Mouse (Mus musculus): ENCODE measurements around the gene Fmnl2. TPM values are rescaled to one million over a fixed set of nuclear protein-coding genes. Genes with fewer than 3 reads are reported as not detected.
A peak's percentile ranks its signal among the peaks of the same experiment; 100 is the strongest.

The Fmnl2 gene
- polyA plus RNA-seq, 1 experiment from 2014 or later, result 1.8 TPM

DNA sequence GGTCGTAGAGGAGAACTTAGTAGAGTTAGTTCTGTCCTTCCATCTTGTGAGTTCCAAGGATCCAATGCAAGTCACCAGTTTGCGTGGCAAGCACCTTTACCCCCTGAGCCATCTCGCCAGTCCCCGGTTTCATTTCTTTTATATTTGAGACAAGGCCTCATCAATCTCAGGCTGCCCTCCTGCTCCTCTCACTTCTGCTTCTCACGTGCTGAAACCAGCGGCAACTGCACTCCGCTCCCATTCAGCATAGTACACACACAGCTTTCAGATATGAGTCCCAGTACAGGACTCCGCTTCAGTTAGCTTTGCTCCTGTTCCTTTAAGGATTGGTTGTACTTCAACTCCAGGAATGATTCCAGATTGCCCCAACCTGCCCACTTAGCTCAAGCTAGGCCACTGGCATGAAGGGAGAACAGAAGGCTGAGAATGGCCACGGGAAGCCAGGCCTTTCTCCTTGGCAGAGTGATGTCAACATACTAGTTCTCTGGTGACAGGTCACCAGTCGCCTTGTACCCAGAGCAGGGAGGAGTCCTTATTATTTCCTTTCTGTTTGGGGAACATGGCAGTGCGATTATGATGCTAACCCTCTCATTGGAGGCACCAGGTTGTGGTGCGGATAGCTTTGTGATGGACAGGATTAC, 109.3 kb downstream of the Fmnl2 start:
- Histone ChIP-seq H3K27me3 (replicated peaks; ENCODE audit: control insufficient read depth, insufficient read depth, low read length) (no peaks in the 10 kb centered on the region), H3K9ac (ENCODE audit: low read depth, low read length) (no peak overlapping the region), H3K4me1 (ENCODE audit: control insufficient read depth, insufficient read depth, low read length) (peaks cover 6% of the 10 kb centered on the region; the same call in 1 of the 2 replicates), H3K36me3 (ENCODE audit: control insufficient read depth, insufficient read depth, low read length) (no peaks in the 10 kb centered on the region), H3K27ac (ENCODE audit: low read length) (no peak overlapping the region), H3K4me3 (ENCODE audit: low read length) (no peak overlapping the region), H3K4me2 (ENCODE audit: low read depth, low read length) (no peak overlapping the region), H3K9me3 (ENCODE audit: control insufficient read depth, low read length) (no peaks in the 10 kb centered on the region)
- no peak for ATAC-seq
- 85% methylated on average over 12 of the region's 12 CpGs for WGBS

GRCm38 (mm10) chr2:52967461-52967823, 109.8 kb downstream of the Fmnl2 start:
- H3K4me2 ChIP-seq (ENCODE audit: low read depth, low read length), result no peak overlapping the region
- H3K27ac ChIP-seq (ENCODE audit: low read length), result no peak overlapping the region
- no peaks in the 10 kb centered on the region for H3K9me3 ChIP-seq (ENCODE audit: control insufficient read depth, low read length)

DNA sequence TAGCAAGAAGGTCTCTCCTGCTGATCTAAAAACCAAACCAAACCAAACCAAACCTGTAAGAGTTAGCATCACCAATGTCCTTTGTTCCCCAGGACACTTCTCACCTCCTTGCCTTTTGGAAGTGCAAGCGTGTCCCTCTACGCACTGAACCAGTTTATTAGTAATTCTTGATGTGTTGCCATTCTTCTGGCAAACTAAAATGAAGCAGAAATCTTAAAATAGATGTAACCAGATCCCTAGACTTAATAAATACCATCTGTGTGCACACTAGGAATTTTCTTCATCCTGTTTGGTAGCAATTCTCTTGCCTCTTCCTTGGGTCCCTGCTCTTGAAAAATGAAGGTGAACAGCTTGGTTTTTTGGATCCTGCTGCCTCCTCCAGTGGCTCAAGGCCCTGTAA, 111.2 kb downstream of the Fmnl2 start:
- Histone ChIP-seq H3K27me3 (replicated peaks; ENCODE audit: control insufficient read depth, insufficient read depth, low read length) (no peaks in the 10 kb centered on the region), H3K9me3 (ENCODE audit: control insufficient read depth, low read length) (no peaks in the 10 kb centered on the region), H3K4me1 (ENCODE audit: control insufficient read depth, insufficient read depth, low read length) (0 out of 2 replicates have a peak, but pooled peaks cover 3% of the 10 kb centered on the region), H3K27ac (ENCODE audit: low read length) (no peak overlapping the region), H3K9ac (ENCODE audit: low read depth, low read length) (no peak overlapping the region), H3K4me2 (ENCODE audit: low read depth, low read length) (no peak overlapping the region), H3K36me3 (ENCODE audit: control insufficient read depth, insufficient read depth, low read length) (no peaks in the 10 kb centered on the region), H3K4me3 (ENCODE audit: low read length) (no peak overlapping the region)
- no peak for ATAC-seq
- 65% methylated on average over 2 of the region's 2 CpGs for WGBS

More at GRCm38 (mm10) chr2:52967461-52967823, 109.8 kb downstream of the Fmnl2 start:
- no peak overlapping the region for H3K9ac ChIP-seq (ENCODE audit: low read depth, low read length)
- 94% methylated on average over 5 of the region's 5 CpGs for WGBS
- H3K27me3 ChIP-seq (replicated peaks; ENCODE audit: control insufficient read depth, insufficient read depth, low read length), result no peaks in the 10 kb centered on the region
- no peak for ATAC-seq
- no peak overlapping the region for H3K4me3 ChIP-seq (ENCODE audit: low read length)
- peaks cover 6% of the 10 kb centered on the region; the same call in 1 of the 2 replicates for H3K4me1 ChIP-seq (ENCODE audit: control insufficient read depth, insufficient read depth, low read length)
- no peaks in the 10 kb centered on the region for H3K36me3 ChIP-seq (ENCODE audit: control insufficient read depth, insufficient read depth, low read length)

GRCm38 (mm10) chr2:52974056-52974455, 116.4 kb downstream of the Fmnl2 start:
- no peak overlapping the region for H3K27ac ChIP-seq (ENCODE audit: low read length)
- 87% methylated on average over 6 of the region's 6 CpGs for WGBS

GRCm38 (mm10) chr2:52974776-52975175, 117.1 kb downstream of the Fmnl2 start:
- no peaks in the 10 kb centered on the region for H3K36me3 ChIP-seq (ENCODE audit: control insufficient read depth, insufficient read depth, low read length)
- no peak for ATAC-seq
- no peak overlapping the region for H3K4me3 ChIP-seq (ENCODE audit: low read length)
- 63% methylated on average over 1 of the region's 1 CpGs for WGBS
- H3K9me3 ChIP-seq (ENCODE audit: control insufficient read depth, low read length), result no peaks in the 10 kb centered on the region
- H3K4me1 ChIP-seq (ENCODE audit: control insufficient read depth, insufficient read depth, low read length), result peaks cover 8% of the 10 kb centered on the region
- H3K27me3 ChIP-seq (replicated peaks; ENCODE audit: control insufficient read depth, insufficient read depth, low read length), result no peaks in the 10 kb centered on the region
- no peak overlapping the region for H3K27ac ChIP-seq (ENCODE audit: low read length)
- H3K9ac ChIP-seq (ENCODE audit: low read depth, low read length), result no peak overlapping the region
- H3K4me2 ChIP-seq (ENCODE audit: low read depth, low read length), result no peak overlapping the region

More at GRCm38 (mm10) chr2:52974056-52974455, 116.4 kb downstream of the Fmnl2 start:
- H3K9ac ChIP-seq (ENCODE audit: low read depth, low read length), result no peak overlapping the region
- 0 out of 2 replicates have a peak, but pooled peaks cover 2% of the 10 kb centered on the region for H3K4me1 ChIP-seq (ENCODE audit: control insufficient read depth, insufficient read depth, low read length)
- no peaks in the 10 kb centered on the region for H3K36me3 ChIP-seq (ENCODE audit: control insufficient read depth, insufficient read depth, low read length)
- no peak for ATAC-seq
- no peak overlapping the region for H3K4me2 ChIP-seq (ENCODE audit: low read depth, low read length)
- H3K9me3 ChIP-seq (ENCODE audit: control insufficient read depth, low read length), result no peaks in the 10 kb centered on the region
- no peaks in the 10 kb centered on the region for H3K27me3 ChIP-seq (replicated peaks; ENCODE audit: control insufficient read depth, insufficient read depth, low read length)
- H3K4me3 ChIP-seq (ENCODE audit: low read length), result no peak overlapping the region

GRCm38 (mm10) chr2:52977921-52978675, 120.4 kb downstream of the Fmnl2 start:
- WGBS, result 84% methylated on average over 6 of the region's 6 CpGs
- Histone ChIP-seq H3K9me3 (ENCODE audit: control insufficient read depth, low read length) (no peaks in the 10 kb centered on the region), H3K27ac (ENCODE audit: low read length) (no peak overlapping the region), H3K9ac (ENCODE audit: low read depth, low read length) (no peak overlapping the region), H3K27me3 (replicated peaks; ENCODE audit: control insufficient read depth, insufficient read depth, low read length) (no peaks in the 10 kb centered on the region), H3K4me1 (ENCODE audit: control insufficient read depth, insufficient read depth, low read length) (peaks cover 19% of the 10 kb centered on the region), H3K4me3 (ENCODE audit: low read length) (no peak overlapping the region), H3K4me2 (ENCODE audit: low read depth, low read length) (no peak overlapping the region), H3K36me3 (ENCODE audit: control insufficient read depth, insufficient read depth, low read length) (no peaks in the 10 kb centered on the region)
- no peak for ATAC-seq

DNA sequence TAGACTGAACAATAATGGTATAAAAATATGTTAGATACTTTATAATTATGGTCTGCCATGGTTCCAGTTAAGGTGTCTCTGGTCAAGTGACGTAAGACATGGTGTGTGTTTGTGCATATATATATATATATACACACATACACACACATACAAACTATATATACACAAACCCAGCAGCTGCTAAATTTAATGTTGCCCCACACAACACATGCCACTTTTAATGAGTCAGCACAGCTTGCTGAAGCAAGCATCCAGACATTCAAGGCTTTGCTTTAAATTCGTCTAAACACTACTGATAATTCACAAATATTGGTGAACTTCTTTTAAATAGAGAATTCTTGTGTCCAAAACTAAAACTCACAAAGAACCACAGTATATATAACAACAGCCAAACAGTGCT, 121.1 kb downstream of the Fmnl2 start:
- no peak for ATAC-seq
- H3K4me3 ChIP-seq (ENCODE audit: low read length), result no peak overlapping the region
- H3K9me3 ChIP-seq (ENCODE audit: control insufficient read depth, low read length), result no peaks in the 10 kb centered on the region
- no peak overlapping the region for H3K4me2 ChIP-seq (ENCODE audit: low read depth, low read length)
- H3K36me3 ChIP-seq (ENCODE audit: control insufficient read depth, insufficient read depth, low read length), result no peaks in the 10 kb centered on the region
- H3K27me3 ChIP-seq (replicated peaks; ENCODE audit: control insufficient read depth, insufficient read depth, low read length), result no peaks in the 10 kb centered on the region
- H3K27ac ChIP-seq (ENCODE audit: low read length), result no peak overlapping the region
- WGBS, result 67% methylated on average over 2 of the region's 2 CpGs
- H3K4me1 ChIP-seq (ENCODE audit: control insufficient read depth, insufficient read depth, low read length), result peaks cover 19% of the 10 kb centered on the region
- no peak overlapping the region for H3K9ac ChIP-seq (ENCODE audit: low read depth, low read length)

DNA sequence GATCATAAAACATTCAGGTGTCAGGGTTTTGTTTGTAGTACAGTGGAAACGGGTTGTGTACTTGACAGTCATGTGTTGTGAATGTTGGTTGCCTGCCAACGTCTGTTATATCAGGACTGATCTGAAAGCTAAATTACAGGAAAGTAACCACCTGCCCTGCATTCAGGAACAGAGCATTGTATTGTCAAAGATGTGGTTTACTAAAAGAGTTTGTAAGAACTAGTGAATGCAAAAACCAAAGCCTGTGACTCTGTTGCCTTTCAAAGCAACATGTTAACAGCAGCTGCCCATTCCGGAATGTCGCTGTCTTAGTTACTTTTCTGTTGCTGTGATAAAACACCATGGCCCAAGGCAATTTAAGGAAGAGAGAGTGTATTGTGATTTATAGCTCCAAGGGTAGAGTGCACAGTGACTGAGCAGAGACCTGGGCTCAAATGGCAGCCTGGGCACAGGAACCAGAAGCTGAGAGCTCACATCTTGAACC, 121.7 kb downstream of the Fmnl2 start:
- no peaks in the 10 kb centered on the region for H3K27me3 ChIP-seq (replicated peaks; ENCODE audit: control insufficient read depth, insufficient read depth, low read length)
- WGBS, result 22% methylated on average over 4 of the region's 4 CpGs
- H3K4me3 ChIP-seq (ENCODE audit: low read length), result no peak overlapping the region
- peaks cover 19% of the 10 kb centered on the region for H3K4me1 ChIP-seq (ENCODE audit: control insufficient read depth, insufficient read depth, low read length)
- no peaks in the 10 kb centered on the region for H3K9me3 ChIP-seq (ENCODE audit: control insufficient read depth, low read length)
- 0 out of 2 replicates have a peak overlapping the region, but pooled peaks have one; percentile 10 for H3K27ac ChIP-seq (ENCODE audit: low read length)
- ATAC-seq, result peak; percentile 52
- H3K9ac ChIP-seq (ENCODE audit: low read depth, low read length), result no peak overlapping the region
- H3K4me2 ChIP-seq (ENCODE audit: low read depth, low read length), result no peak overlapping the region
- H3K36me3 ChIP-seq (ENCODE audit: control insufficient read depth, insufficient read depth, low read length), result no peaks in the 10 kb centered on the region

- Histone ChIP-seq H3K9ac (ENCODE audit: low read depth, low read length) (no peak overlapping the region), H3K27ac (ENCODE audit: low read length) (no peak overlapping the region), H3K4me2 (ENCODE audit: low read depth, low read length) (no peak overlapping the region), H3K9me3 (ENCODE audit: control insufficient read depth, low read length) (no peaks in the 10 kb centered on the region), H3K4me3 (ENCODE audit: low read length) (no peak overlapping the region), H3K27me3 (replicated peaks; ENCODE audit: control insufficient read depth, insufficient read depth, low read length) (no peaks in the 10 kb centered on the region), H3K4me1 (ENCODE audit: control insufficient read depth, insufficient read depth, low read length) (peaks cover 25% of the 10 kb centered on the region), H3K36me3 (ENCODE audit: control insufficient read depth, insufficient read depth, low read length) (no peaks in the 10 kb centered on the region)
- 85% methylated on average over 7 of the region's 7 CpGs for WGBS
- no peak for ATAC-seq
These were observed 123.5 kb downstream of the Fmnl2 start for GRCm38 (mm10) chr2:52981126-52981525.
